Mouse (Mus musculus) kidney, postnatal 0 days (tissue): ENCODE measurements at regions not wholly inside any gene's neighbourhood (a gene's known extent, or its start where the extent isn't known, plus 50 kb on each side); places are given as distances from the start of the nearest gene placed in this dataset.

Experiments used
- ATAC-seq: fragments of 200-750 bp; cut with Nextera tagmentation; replicated peaks from 2 replicates; pipeline ENCODE4 v1.8.0; 2017; ENCODE audit warnings: low read depth, moderate number of reproducible peaks, moderate TSS enrichment, moderate library complexity; ENCODE audit not compliant: low FRiP score
- DNase-seq: peaks from one replicate; pipeline ENCODE4 v3.0.0-alpha.2; 2016; ENCODE audit warnings: low spot score
- H3K27ac ChIP-seq: fragments of 300-500 bp; sonication (generic); 2 replicates; pipeline ENCODE4 v1.5.1; 2014; ENCODE audit warnings: mild to moderate bottlenecking
- H3K27me3 ChIP-seq: fragments of 300-500 bp; sonication (generic); 2 replicates; pipeline ENCODE4 v1.6.1; 2014; ENCODE audit warnings: low read length, mixed read lengths; ENCODE audit not compliant: insufficient read depth
- H3K36me3 ChIP-seq: fragments of 300-500 bp; sonication (generic); 2 replicates; pipeline ENCODE4 v1.6.1; 2014; ENCODE audit warnings: low read length, mixed read lengths; ENCODE audit not compliant: insufficient read depth
- H3K4me1 ChIP-seq: fragments of 300-500 bp; sonication (generic); replicated peaks from 2 replicates; pipeline ENCODE4 v1.6.1; 2014; ENCODE audit warnings: antibody characterized with exemption, low read length, mixed read lengths; ENCODE audit not compliant: insufficient read depth
- H3K4me2 ChIP-seq: fragments of 300-500 bp; sonication (generic); 2 replicates; pipeline ENCODE4 v1.6.1; 2014; ENCODE audit warnings: mild to moderate bottlenecking, low read length, moderate library complexity, mixed read lengths
- H3K4me3 ChIP-seq: fragments of 300-500 bp; sonication (generic); replicated peaks from 2 replicates; pipeline ENCODE4 v1.5.1; 2014; ENCODE audit warnings: low read depth, low read length
- H3K9ac ChIP-seq: fragments of 300-500 bp; sonication (generic); 2 replicates; pipeline ENCODE4 v1.6.1; 2014; ENCODE audit warnings: low read depth, low read length
- H3K9me3 ChIP-seq: fragments of 300-500 bp; sonication (generic); replicated peaks from 2 replicates; pipeline ENCODE4 v1.6.1; 2016; ENCODE audit warnings: low read length, inconsistent platforms, mixed read lengths
- CTCF ChIP-seq: IDR thresholded peaks from 2 replicates; pipeline ENCODE4 v1.5.1; 2016; ENCODE audit warnings: antibody characterized with exemption, low read depth, mild to moderate bottlenecking, moderate library complexity
- WGBS: fragments of 180-500 bp; shearing (Covaris S2); extraction: QIAGEN DNeasy Blood & Tissue Kit; methylation state at CpG from one replicate; pipeline ENCODE4 v1.1.7; 2014; 5-methylcytosine and 5-hydroxymethylcytosine counted together

GRCm38 (mm10) chr14:46234040-46234439 is 145.2 kb upstream of the Gm15217 start:
- no peak overlapping the region for H3K4me2 ChIP-seq
- H3K9ac ChIP-seq = no peak overlapping the region
- WGBS = 25% methylated on average over 3 of the region's 3 CpGs

GRCm38 (mm10) chr14:46234835-46235234 is 144.4 kb upstream of the Gm15217 start:
- Histone ChIP-seq H3K9me3 (no peaks in the 10 kb centered on the region), H3K4me3 (no peak overlapping the region), H3K9ac (no peak overlapping the region), H3K4me1 (no peaks in the 10 kb centered on the region), H3K27me3 (no peaks in the 10 kb centered on the region), H3K27ac (no peak overlapping the region), H3K4me2 (no peak overlapping the region), H3K36me3 (no peaks in the 10 kb centered on the region)
- TF ChIP-seq CTCF = no peak
- DNase-seq (no peak), ATAC-seq (no peak)
- 93% methylated on average over 8 of the region's 8 CpGs for WGBS

More at GRCm38 (mm10) chr14:46234040-46234439, 145.2 kb upstream of the Gm15217 start:
- no peaks in the 10 kb centered on the region for H3K36me3 ChIP-seq
- no peak overlapping the region for H3K4me3 ChIP-seq
- no peaks in the 10 kb centered on the region for H3K9me3 ChIP-seq
- H3K27ac ChIP-seq = no peak overlapping the region
- H3K4me1 ChIP-seq = no peaks in the 10 kb centered on the region
- ATAC-seq (no peak), DNase-seq (peak; percentile 42)
- H3K27me3 ChIP-seq = no peaks in the 10 kb centered on the region
- TF ChIP-seq CTCF = no peak

GRCm38 (mm10) chr14:46240046-46240800 is 139.0 kb upstream of the Gm15217 start:
- H3K27me3 ChIP-seq = no peaks in the 10 kb centered on the region
- H3K27ac ChIP-seq = no peak overlapping the region
- ATAC-seq (no peak), DNase-seq (peak; percentile 66)
- H3K4me1 ChIP-seq = no peaks in the 10 kb centered on the region
- WGBS = 66% methylated on average over 15 of the region's 15 CpGs
- TF ChIP-seq CTCF = no peak
- no peak overlapping the region for H3K4me2 ChIP-seq
- H3K9ac ChIP-seq = no peak overlapping the region
- H3K4me3 ChIP-seq = no peak overlapping the region
- H3K9me3 ChIP-seq = no peaks in the 10 kb centered on the region
- H3K36me3 ChIP-seq = no peaks in the 10 kb centered on the region

DNA sequence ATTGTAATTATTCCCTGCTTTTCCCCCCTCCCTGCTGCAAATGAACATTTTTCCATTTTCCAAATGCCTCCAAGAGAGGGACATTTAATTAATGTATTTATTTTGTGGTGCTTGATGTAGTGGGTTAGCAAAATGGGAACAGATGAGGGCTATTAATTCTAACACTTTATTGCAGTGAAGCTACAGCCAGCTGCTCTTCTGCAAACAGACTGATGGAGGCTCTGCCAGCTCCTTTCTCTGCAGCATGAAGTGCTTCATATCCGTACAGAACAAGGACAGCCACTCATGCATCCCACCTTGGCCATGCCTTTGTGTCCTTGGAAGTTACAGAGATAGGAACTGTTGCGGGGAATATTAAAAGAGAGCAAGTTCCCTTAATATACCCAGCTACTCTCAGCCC is 138.3 kb upstream of the Gm15217 start:
- Histone ChIP-seq H3K4me2 (no peak overlapping the region), H3K4me1 (no peaks in the 10 kb centered on the region), H3K27me3 (no peaks in the 10 kb centered on the region), H3K9me3 (no peaks in the 10 kb centered on the region), H3K9ac (no peak overlapping the region), H3K36me3 (no peaks in the 10 kb centered on the region), H3K4me3 (no peak overlapping the region), H3K27ac (no peak overlapping the region)
- DNase-seq = no peak
- no peak for ATAC-seq
- TF ChIP-seq CTCF = no peak
- 66% methylated on average over 2 of the region's 2 CpGs for WGBS

- Histone ChIP-seq H3K4me3 (no peak overlapping the region), H3K4me1 (no peaks in the 10 kb centered on the region), H3K27ac (no peak overlapping the region), H3K27me3 (no peaks in the 10 kb centered on the region), H3K4me2 (no peak overlapping the region), H3K9ac (no peak overlapping the region), H3K9me3 (no peaks in the 10 kb centered on the region), H3K36me3 (no peaks in the 10 kb centered on the region)
- ATAC-seq (no peak), DNase-seq (peak; percentile 49)
- WGBS = 63% methylated on average over 16 of the region's 16 CpGs
- no peak for TF ChIP-seq CTCF
Measured at GRCm38 (mm10) chr14:46247491-46248484, 131.4 kb upstream of the Gm15217 start.

GRCm38 (mm10) chr14:46249141-46249540 is 130.1 kb upstream of the Gm15217 start:
- Histone ChIP-seq H3K27me3 (no peaks in the 10 kb centered on the region), H3K4me1 (no peaks in the 10 kb centered on the region), H3K9me3 (no peaks in the 10 kb centered on the region), H3K4me2 (no peak overlapping the region), H3K9ac (no peak overlapping the region), H3K4me3 (no peak overlapping the region), H3K36me3 (no peaks in the 10 kb centered on the region), H3K27ac (no peak overlapping the region)
- no peak for DNase-seq
- ATAC-seq = no peak
- TF ChIP-seq CTCF = no peak
- 56% methylated on average over 3 of the region's 3 CpGs for WGBS
